Mouse (Mus musculus) left cerebral cortex, postnatal 4 days (tissue): ENCODE results near the gene Thap8. TPM values are rescaled to one million over a fixed set of nuclear protein-coding genes. Genes with fewer than 3 reads are reported as not detected.

Experiments
- DNase-seq: peaks from one replicate; pipeline ENCODE4 v3.0.0-alpha.2; 2022
- intact Hi-C: fragments of 180-260 bp; cut with DNase I; formaldehyde crosslinking; loops from one replicate; pipeline ENCODE4 v1.15.1; 2025
- total RNA-seq, 2 experiments: library from RNA; stranded (reverse); gene quantifications; 2 replicates each; pipeline ENCODE4 v1.2.3; 2021

The Thap8 gene
- total RNA-seq, 2 experiments from 2014 or later = 0.40 to 0.54 TPM

DNA sequence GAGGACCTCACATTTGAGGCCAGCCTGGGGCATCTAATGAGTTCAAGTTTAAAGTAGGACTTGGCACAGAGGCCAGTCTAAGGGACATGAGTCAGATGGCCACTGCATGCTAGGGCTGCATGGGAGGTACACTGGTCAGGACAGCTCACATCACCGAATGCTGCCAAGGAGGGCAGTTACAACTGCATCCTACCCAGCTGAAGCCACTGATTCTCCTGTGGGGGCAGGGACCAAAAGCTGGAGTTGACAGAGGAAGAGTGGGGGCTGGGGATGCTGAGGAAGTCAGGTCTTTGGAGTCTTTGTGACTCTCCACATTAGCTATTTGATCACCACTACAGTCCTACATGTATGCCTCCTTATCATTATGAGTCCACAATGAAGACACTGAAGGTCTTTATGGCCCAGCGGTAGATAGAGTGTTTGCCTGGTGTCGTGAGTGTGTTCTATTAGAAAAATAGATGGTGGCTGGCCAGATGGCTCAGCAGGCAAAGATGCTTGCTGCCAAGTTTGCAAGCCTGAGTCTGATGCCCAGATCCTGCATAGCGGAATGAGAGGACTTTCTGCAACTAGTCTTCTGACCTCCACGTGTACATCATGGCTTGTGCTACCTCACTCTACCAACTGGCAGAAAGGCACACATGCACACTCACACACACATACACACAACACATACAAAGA is 59.7 kb downstream of the Thap8 start:
- peak; percentile 81 for DNase-seq
- intact Hi-C loops = loop anchor here (5.0 to 10.0 kb wide), 2 partner anchors 93 to 155 kb away; partner anchors contain the start of gene Prodh2

Other genes starting within 250 kb of the Thap8 start
- 10 to 100 TPM; 10.9 to 11.5 TPM for gene Zfp14, start 228.7 kb upstream of the Thap8 start, total RNA-seq
- gene Zfp82, start 207.2 kb upstream of the Thap8 start, total RNA-seq = 1 to 10 TPM; 4.6 to 8.5 TPM
- 1 to 10 TPM in 1 of 2 experiments, not detected in 1; 1.9 TPM for gene Gm26920, start 189.7 kb upstream of the Thap8 start, total RNA-seq
- gene Zfp566, start 189.6 kb upstream of the Thap8 start, total RNA-seq = 10 to 100 TPM; 12.9 to 17.3 TPM
- gene Zfp260, start 185.3 kb upstream of the Thap8 start, total RNA-seq = 10 to 100 TPM; 64.8 to 65.3 TPM
- 10 to 100 TPM; 33.0 to 33.9 TPM for gene Zfp382, start 158.2 kb upstream of the Thap8 start, total RNA-seq
- gene Zfp146, start 110.3 kb upstream of the Thap8 start, total RNA-seq = 10 to 100 TPM; 66.8 to 68.1 TPM
- 1 to 10 TPM; 1.5 to 2.0 TPM for gene Cox7a1, start 96.0 kb upstream of the Thap8 start, total RNA-seq
- gene Capns1, start 81.3 kb upstream of the Thap8 start, total RNA-seq = 100 to 1,000 TPM; 193 to 198 TPM
- 10 to 100 TPM; 94.9 to 96.9 TPM for gene Polr2i, start 48.1 kb upstream of the Thap8 start, total RNA-seq
- gene Tbcb, start 47.8 kb upstream of the Thap8 start, total RNA-seq = 100 to 1,000 TPM; 229 to 238 TPM
- not detected for gene Ovol3, start 44.4 kb upstream of the Thap8 start, total RNA-seq
- 1 to 10 TPM; 5.0 to 5.5 TPM for gene Wdr62, start 325 bp downstream of the Thap8 start, total RNA-seq
- 100 to 1,000 TPM; 403 to 414 TPM for gene Clip3, start 11.6 kb downstream of the Thap8 start, total RNA-seq
- 10 to 100 TPM; 42.0 to 44.2 TPM for gene Alkbh6, start 28.6 kb downstream of the Thap8 start, total RNA-seq
- 1 to 10 TPM; 6.9 to 8.3 TPM for gene Syne4, start 34.7 kb downstream of the Thap8 start, total RNA-seq
- under 1 TPM; 0.58 to 0.66 TPM for gene E130208F15Rik, start 41.6 kb downstream of the Thap8 start, total RNA-seq
- gene Sdhaf1, start 43.8 kb downstream of the Thap8 start, total RNA-seq = 1 to 10 TPM; 7.1 to 7.4 TPM
- gene Lrfn3, start 82.7 kb downstream of the Thap8 start, total RNA-seq = 10 to 100 TPM; 46.3 to 50.7 TPM
- gene Tyrobp, start 133.7 kb downstream of the Thap8 start, total RNA-seq = 10 to 100 TPM; 10.4 to 11.0 TPM
- gene Hcst, start 139.8 kb downstream of the Thap8 start, total RNA-seq = not detected
- gene Nfkbid, start 141.6 kb downstream of the Thap8 start, total RNA-seq = 1 to 10 TPM; 2.1 to 3.0 TPM
- 100 to 1,000 TPM; 739 to 767 TPM for gene Aplp1, start 165.4 kb downstream of the Thap8 start, total RNA-seq
- gene Kirrel2, start 177.6 kb downstream of the Thap8 start, total RNA-seq = under 1 TPM; 0.26 to 0.56 TPM
- gene Nphs1, start 178.2 kb downstream of the Thap8 start, total RNA-seq = under 1 TPM in 1 of 2 experiments, not detected in 1; 0.08 TPM
- under 1 TPM in 1 of 2 experiments, not detected in 1; 0.66 TPM for gene Prodh2, start 213.5 kb downstream of the Thap8 start, total RNA-seq